Mouse (Mus musculus) testis, adult 2 months (tissue): ENCODE measurements around the gene Aars2. TPM values are rescaled to one million over a fixed set of nuclear protein-coding genes. Genes with fewer than 3 reads are reported as not detected.

ENCODE experiments used
- H3K27ac ChIP-seq: fragments of 200-500 bp; 2 replicates; pipeline ENCODE4 v1.5.1; 2012; ENCODE audit warnings: low read depth, low read length; ENCODE audit not compliant: control insufficient read depth, insufficient read depth
- H3K27me3 ChIP-seq: fragments of 200-500 bp; 2 replicates; pipeline ENCODE4 v1.6.1; 2012; ENCODE audit warnings: mild to moderate bottlenecking, low read length, moderate library complexity; ENCODE audit not compliant: control insufficient read depth, insufficient read depth
- H3K36me3 ChIP-seq: fragments of 200-500 bp; 2 replicates; pipeline ENCODE4 v1.6.1; 2012; ENCODE audit warnings: mild to moderate bottlenecking, low read length; ENCODE audit not compliant: control insufficient read depth, insufficient read depth
- H3K4me1 ChIP-seq: fragments of 200-500 bp; 2 replicates; pipeline ENCODE4 v1.6.1; 2012; ENCODE audit warnings: low read length; ENCODE audit not compliant: control insufficient read depth, insufficient read depth
- H3K4me3 ChIP-seq: fragments of 200-500 bp; 2 replicates; pipeline ENCODE4 v1.5.1; 2012; ENCODE audit warnings: low read depth, mild to moderate bottlenecking, low read length, moderate library complexity, mixed read lengths; ENCODE audit not compliant: control insufficient read depth
- CTCF ChIP-seq: fragments of 200-500 bp; IDR thresholded peaks from 2 replicates; pipeline ENCODE4 v1.5.1; 2012; ENCODE audit warnings: low read depth, mild to moderate bottlenecking, inconsistent platforms, low read length, moderate library complexity; ENCODE audit not compliant: control insufficient read depth, insufficient read depth, insufficient replicate concordance
- POLR2A ChIP-seq: fragments of 200-500 bp; IDR thresholded peaks from 2 replicates; pipeline ENCODE4 v1.6.1; 2012; ENCODE audit warnings: low read depth, mild to moderate bottlenecking, inconsistent platforms, low read length, moderate library complexity; ENCODE audit not compliant: control insufficient read depth
- polyA plus RNA-seq: library from polyadenylated mRNA; depleted of rRNA; stranded (reverse); fragments of >200 nt; gene quantifications from 2 replicates; pipeline ENCODE4 v1.2.3, GENCODE M21; 2012

The Aars2 gene
- polyA plus RNA-seq, 1 experiment = 19.3 TPM

DNA sequence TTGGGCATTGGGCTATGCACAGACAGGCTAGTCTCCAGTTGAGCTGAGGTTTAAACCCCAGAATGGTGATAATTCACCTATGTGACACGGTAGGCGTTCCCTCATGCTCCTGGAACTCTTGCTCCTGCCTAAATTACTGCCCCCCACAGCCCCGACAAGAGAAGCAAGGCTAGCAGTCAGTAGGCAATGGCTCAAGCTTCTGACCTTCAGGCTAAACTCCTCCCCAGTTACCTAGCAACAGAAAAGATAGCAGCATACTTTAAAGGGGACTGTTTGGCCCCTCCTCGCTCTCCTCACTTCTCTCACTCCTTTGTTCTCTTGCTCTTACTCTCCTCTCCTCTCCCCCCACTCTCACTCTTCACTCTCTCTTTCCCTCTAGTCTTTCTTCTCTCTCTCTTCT lies 5.7 kb upstream of the Aars2 start:
- Histone ChIP-seq H3K27ac (no peak overlapping the region), H3K36me3 (no peaks in the 10 kb centered on the region), H3K4me1 (peaks cover under 1% of the 10 kb centered on the region; the same call in 1 of the 2 replicates), H3K4me3 (no peak overlapping the region), H3K27me3 (no peaks in the 10 kb centered on the region)
- TF ChIP-seq CTCF (no peak), POLR2A (no peak)

DNA sequence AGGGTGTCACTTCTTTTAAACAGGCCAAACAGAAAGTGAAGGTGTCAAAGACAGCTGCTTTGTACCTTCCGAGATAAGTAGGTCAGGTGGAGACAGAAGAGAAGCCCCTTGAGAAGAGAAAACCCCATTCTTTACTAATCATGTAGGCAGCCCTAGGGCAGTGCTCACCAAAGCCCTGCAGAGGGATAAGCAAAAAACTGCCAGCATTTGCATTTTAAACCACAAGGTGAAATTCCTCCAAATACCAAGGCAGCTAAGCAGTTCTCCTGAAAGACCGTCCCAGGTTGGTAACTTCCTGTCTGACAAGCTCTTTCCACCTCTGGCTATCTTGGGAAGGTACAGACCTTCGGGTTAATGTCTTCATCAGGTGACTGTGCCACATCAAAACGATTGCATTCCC lies 4.3 kb upstream of the Aars2 start:
- Histone ChIP-seq H3K27me3 (no peaks in the 10 kb centered on the region), H3K36me3 (no peaks in the 10 kb centered on the region), H3K4me3 (no peak overlapping the region), H3K27ac (no peak overlapping the region), H3K4me1 (peaks cover 7% of the 10 kb centered on the region)
- no peak for TF ChIP-seq CTCF
- TF ChIP-seq POLR2A = no peak

DNA sequence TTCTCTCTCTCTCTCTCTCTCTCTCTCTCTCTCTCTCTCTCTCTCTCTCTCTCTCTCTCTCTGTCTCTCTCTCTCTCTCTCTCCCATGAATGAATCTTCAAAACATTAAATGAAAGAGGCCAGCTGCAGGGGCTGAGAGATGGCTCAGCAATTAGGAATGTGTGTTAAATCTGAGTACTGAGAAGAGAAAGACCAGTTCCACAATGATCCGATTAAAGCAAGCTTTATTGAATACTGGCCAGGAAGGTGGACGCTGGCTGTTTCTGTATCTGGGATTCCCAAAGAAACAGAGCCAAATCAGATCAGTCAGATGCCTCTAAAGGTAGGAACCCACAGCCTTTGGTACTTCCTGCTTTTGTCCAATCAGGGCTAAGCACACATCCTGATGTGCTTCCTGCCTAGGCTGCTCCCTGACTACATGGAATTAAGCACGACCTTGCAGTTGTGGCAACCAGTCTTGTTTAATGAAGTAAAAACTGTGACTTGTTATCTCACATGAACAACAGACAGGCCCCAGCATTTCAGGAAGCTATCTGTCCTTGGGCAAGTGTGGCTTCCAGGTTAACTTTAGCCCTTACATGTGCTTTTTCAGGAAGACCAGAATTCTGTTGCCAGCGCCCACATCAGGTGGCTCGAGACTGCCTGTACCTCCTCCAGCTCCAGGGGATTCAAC lies 3.2 kb upstream of the Aars2 start:
- no peak for TF ChIP-seq POLR2A
- no peak for TF ChIP-seq CTCF
- no peaks in the 10 kb centered on the region for H3K36me3 ChIP-seq
- no peak overlapping the region for H3K27ac ChIP-seq
- no peak overlapping the region for H3K4me3 ChIP-seq
- no peaks in the 10 kb centered on the region for H3K27me3 ChIP-seq
- H3K4me1 ChIP-seq = peaks cover 9% of the 10 kb centered on the region

DNA sequence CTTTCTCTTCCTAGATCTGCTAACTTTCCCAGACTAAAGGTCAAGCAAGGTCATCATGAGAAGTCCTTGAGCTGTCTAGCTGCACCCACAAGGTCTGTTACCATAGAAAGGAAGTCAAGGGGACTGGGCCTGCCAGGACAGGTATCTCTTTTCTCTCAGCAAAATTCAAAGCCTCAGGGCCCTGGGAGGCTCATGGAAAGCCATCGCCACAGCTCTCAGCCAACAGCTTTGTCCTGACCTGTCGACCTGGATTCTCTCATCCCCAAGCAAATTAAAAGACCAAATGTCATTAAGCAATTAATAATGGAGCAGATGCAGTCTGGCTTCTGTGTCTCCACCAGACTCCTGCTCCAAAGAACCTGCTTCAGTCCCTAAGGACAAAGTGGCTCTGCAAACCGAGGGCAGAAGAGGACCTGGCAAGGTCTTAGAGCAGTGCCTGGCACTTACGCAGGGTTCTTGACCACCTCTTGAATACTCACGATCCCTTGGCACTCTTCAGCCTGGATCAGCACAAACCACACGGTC lies 638 bp upstream of the Aars2 start:
- no peaks in the 10 kb centered on the region for H3K36me3 ChIP-seq
- peaks cover 9% of the 10 kb centered on the region for H3K4me1 ChIP-seq
- no peak overlapping the region for H3K4me3 ChIP-seq
- H3K27me3 ChIP-seq = no peaks in the 10 kb centered on the region
- no peak overlapping the region for H3K27ac ChIP-seq
- TF ChIP-seq CTCF (no peak), POLR2A (no peak)

DNA sequence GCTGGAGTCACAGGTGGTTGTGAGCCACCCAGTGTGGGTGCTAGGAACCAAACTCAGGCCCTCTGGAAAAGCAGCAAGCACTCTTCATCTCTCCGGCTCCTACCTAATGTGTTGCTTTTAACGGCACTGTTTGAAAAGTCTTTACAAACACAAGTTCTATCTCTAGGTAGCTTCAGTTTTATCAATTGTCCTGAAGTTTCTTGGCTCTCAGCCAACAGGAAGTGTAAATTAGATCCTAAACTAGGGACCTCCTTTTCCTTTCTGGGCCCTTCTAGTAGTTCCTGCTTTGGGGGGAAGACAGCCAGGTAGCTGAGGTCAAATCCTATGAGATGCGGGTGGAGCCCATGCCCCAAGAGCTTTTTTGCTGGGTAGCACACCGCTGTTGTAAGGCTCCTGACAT lies 4.2 kb downstream of the Aars2 start:
- no peaks in the 10 kb centered on the region for H3K27me3 ChIP-seq
- H3K4me3 ChIP-seq = no peak overlapping the region
- TF ChIP-seq CTCF = no peak
- no peak for TF ChIP-seq POLR2A
- H3K27ac ChIP-seq = no peak overlapping the region
- H3K36me3 ChIP-seq = no peaks in the 10 kb centered on the region
- peaks cover 9% of the 10 kb centered on the region for H3K4me1 ChIP-seq

DNA sequence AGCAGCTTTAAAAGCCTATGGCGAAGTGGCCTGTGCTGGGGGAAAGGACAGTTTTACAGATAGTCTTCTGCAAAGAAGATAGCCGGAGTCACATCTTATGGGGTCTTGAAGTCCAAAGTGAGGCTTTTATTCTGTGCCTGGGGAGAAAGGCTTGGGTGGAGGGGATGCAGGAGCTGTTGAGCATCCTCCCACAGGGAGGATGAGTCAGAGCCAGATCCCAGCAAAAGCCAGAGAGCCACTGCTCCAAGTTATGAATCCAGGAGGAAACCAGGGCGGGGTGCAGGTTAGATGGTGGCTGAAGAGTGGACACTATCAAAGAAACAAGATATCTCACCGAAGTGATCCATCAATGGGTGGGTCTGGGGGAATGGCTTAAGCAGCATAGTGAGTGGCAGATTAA lies 5.1 kb downstream of the Aars2 start:
- H3K27ac ChIP-seq = no peak overlapping the region
- peaks cover 2% of the 10 kb centered on the region; the same call in 1 of the 2 replicates for H3K4me1 ChIP-seq
- no peak overlapping the region for H3K4me3 ChIP-seq
- H3K36me3 ChIP-seq = no peaks in the 10 kb centered on the region
- no peaks in the 10 kb centered on the region for H3K27me3 ChIP-seq
- TF ChIP-seq POLR2A (no peak), CTCF (no peak)

DNA sequence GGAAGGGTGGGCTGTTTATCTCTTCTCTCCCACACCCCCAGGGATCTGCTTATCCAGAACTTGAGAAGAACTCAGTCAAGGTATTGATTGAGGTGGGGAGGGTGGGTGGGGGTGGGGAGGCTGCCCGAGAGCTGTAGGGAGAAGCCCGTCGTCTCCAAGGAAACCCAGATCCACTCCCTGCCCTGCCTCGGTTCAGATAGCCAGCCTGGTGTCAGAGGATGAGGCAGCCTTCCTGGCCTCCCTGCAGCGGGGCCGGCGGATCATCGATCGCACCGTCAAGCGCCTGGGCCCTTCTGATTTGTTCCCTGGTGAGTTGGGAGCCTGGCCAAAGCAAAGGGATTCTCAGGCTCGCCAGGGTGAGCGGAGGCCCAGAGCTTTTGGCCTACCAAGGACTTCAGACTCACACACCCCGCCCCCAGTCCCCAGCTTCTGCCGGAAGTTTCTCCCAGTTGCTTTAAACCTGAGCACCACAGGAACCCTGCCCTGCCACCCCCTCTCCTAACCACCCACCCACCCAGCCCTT lies 8.6 kb downstream of the Aars2 start:
- no peaks in the 10 kb centered on the region for H3K27me3 ChIP-seq
- no peaks in the 10 kb centered on the region for H3K36me3 ChIP-seq
- no peak overlapping the region for H3K4me3 ChIP-seq
- TF ChIP-seq CTCF = no peak
- no peak for TF ChIP-seq POLR2A
- no peak overlapping the region for H3K27ac ChIP-seq
- no peaks in the 10 kb centered on the region for H3K4me1 ChIP-seq
